Mouse (Mus musculus): ENCODE results near the gene Fignl2. TPM values are rescaled to one million over a fixed set of nuclear protein-coding genes. Genes with fewer than 3 reads are reported as not detected.

The Fignl2 gene
- polyA plus RNA-seq, 1 experiment from 2014 or later: 0.52 TPM

DNA sequence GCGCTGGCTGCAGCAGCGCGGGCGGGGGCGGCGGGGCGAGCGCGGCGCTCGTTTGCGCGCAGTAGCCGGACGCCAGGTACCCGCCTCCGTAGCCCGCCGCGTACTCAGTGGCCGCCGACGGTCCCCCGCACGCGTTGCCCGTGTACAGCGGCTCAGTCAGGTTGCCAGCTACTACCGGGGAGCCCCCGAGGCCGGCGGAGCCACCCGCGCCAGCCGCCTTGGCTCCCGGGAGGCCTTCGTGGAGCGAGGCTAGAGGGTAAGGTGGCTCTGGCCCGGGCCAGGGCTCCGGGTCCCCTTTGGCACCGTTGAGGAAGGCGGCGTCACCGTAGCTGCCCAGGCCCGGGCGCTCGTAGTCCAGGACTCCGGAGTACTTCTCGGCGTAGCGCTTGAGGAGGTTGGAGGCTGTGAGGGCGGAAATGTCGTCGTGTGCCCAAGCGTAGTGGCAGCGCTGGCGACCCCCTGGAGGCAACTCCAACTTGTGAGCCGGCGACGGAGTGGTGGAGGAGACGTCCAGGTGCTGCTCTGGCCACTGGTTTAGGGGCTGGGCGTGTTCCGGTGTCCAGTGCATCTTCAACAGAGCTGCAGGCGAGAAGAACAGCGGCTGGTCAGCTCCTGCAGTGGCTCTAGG, 24.4 kb downstream of the Fignl2 start:
- Histone ChIP-seq H3K4me3 (ENCODE audit: low read depth, low read length) (peak overlapping the region; percentile 31), H3K27me3 (ENCODE audit: control insufficient read depth, insufficient read depth, low read length) (peaks cover 43% of the 10 kb centered on the region), H3K36me3 (ENCODE audit: control insufficient read depth, insufficient read depth, low read length) (no peaks in the 10 kb centered on the region), H3K27ac (ENCODE audit: low read depth, low read length) (no peak overlapping the region), H3K9me3 (ENCODE audit: control insufficient read depth, low read length) (no peaks in the 10 kb centered on the region), H3K4me1 (replicated peaks; ENCODE audit: control insufficient read depth, insufficient read depth, low read length) (peaks cover 15% of the 10 kb centered on the region; the same call in 1 of the 2 replicates), H3K9ac (ENCODE audit: low read length) (peak overlapping the region; percentile 35), H3K4me2 (ENCODE audit: low read depth, low read length, severe bottlenecking) (peak overlapping the region; percentile 53)
- no peak for ATAC-seq (replicated peaks; ENCODE audit: low FRiP score)
- DNase-seq (ENCODE audit: low spot score): peak; percentile 70
- 8% methylated on average over 44 of the region's 65 CpGs for WGBS

DNA sequence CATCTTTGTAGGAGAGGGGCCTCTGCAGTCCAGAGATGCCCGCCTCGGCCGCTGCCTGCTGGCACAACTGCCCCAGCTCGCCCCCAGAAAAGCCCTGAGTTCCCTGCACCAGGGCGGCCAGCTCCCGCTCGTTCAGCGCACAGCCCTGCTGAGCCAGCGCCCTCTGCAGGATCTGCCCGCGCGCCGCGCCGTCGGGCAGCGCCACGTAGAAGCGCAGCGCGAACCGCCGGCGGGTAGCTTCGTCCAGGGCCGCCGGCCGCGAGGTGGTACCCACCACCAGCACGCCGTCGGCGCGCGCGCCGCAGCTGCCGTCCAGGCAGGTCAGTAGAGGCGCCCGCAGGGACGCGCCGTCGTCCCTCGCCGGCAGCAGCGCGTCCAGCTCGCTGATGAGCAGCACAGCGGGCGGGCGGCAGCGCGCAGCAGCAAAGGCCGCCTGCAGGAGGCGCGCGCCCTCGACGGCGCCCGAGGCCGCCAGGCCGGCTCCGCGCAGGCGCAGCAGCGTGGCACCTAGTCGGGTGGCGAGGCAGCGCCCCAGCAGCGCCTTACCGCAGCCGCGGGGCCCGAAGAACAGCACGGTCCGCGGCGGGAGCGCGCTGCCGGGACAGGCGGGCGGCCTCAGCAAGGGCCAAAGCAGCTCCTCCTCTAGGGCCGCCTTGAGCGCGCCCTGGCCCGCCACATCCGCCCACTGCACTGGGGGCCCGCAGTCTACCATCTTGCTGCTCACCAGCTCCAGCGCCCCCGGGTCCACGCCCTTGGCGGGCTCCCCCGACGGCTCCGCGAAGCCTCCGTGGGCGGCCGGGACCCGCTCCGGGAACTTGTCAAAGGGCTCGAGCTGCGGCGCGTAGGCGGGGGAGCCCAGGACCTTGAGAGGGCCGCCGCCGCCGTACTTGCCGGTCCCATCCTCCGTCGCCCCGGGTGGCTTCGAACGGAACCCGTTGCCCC, 25.5 kb downstream of the Fignl2 start:
- no peak overlapping the region for H3K27ac ChIP-seq (ENCODE audit: low read depth, low read length)
- peak; percentile 19; the same call in 1 of the 2 replicates for ATAC-seq (replicated peaks; ENCODE audit: low FRiP score)

DNA sequence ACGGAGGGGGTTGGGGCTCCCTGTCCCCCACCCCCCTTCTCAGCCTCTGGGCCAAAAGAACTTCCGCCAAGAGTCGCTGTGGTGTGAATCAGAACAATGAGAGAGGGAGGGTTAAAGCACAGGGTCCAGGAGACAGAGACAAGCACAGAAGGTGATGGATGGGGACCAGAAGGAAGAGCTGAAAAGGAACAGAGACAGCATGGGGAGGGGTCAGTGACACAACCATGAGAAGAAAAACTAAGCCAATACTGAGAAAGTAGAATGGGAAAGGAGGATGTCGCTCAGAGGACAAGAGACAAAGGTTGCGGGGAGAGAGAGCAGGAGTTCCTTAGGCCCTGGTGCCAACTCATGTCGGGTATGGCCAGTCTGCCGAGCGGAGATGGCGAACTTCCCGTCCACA, 26.5 kb downstream of the Fignl2 start:
- Histone ChIP-seq H3K27ac (ENCODE audit: low read depth, low read length) (no peak overlapping the region), H3K4me3 (ENCODE audit: low read depth, low read length) (no peak overlapping the region), H3K27me3 (ENCODE audit: control insufficient read depth, insufficient read depth, low read length) (peaks cover 58% of the 10 kb centered on the region), H3K36me3 (ENCODE audit: control insufficient read depth, insufficient read depth, low read length) (no peaks in the 10 kb centered on the region), H3K4me1 (replicated peaks; ENCODE audit: control insufficient read depth, insufficient read depth, low read length) (peaks cover 19% of the 10 kb centered on the region), H3K9ac (ENCODE audit: low read length) (no peak overlapping the region), H3K9me3 (ENCODE audit: control insufficient read depth, low read length) (no peaks in the 10 kb centered on the region), H3K4me2 (ENCODE audit: low read depth, low read length, severe bottlenecking) (no peak overlapping the region)
- DNase-seq (ENCODE audit: low spot score) (no peak), ATAC-seq (replicated peaks; ENCODE audit: low FRiP score) (no peak)
- 50% methylated on average over 10 of the region's 10 CpGs for WGBS

More for the DNA sequence above, 25.5 kb downstream of the Fignl2 start:
- DNase-seq (ENCODE audit: low spot score): peak; percentile 74
- 13% methylated on average over 108 of the region's 120 CpGs for WGBS
- peak overlapping the region; percentile 53 for H3K4me2 ChIP-seq (ENCODE audit: low read depth, low read length, severe bottlenecking)
- H3K4me1 ChIP-seq (replicated peaks; ENCODE audit: control insufficient read depth, insufficient read depth, low read length): peaks cover 15% of the 10 kb centered on the region; the same call in 1 of the 2 replicates
- no peak overlapping the region for H3K9ac ChIP-seq (ENCODE audit: low read length)
- H3K9me3 ChIP-seq (ENCODE audit: control insufficient read depth, low read length): no peaks in the 10 kb centered on the region
- peaks cover 50% of the 10 kb centered on the region for H3K27me3 ChIP-seq (ENCODE audit: control insufficient read depth, insufficient read depth, low read length)
- H3K4me3 ChIP-seq (ENCODE audit: low read depth, low read length): peak overlapping the region; percentile 31
- H3K36me3 ChIP-seq (ENCODE audit: control insufficient read depth, insufficient read depth, low read length): no peaks in the 10 kb centered on the region

DNA sequence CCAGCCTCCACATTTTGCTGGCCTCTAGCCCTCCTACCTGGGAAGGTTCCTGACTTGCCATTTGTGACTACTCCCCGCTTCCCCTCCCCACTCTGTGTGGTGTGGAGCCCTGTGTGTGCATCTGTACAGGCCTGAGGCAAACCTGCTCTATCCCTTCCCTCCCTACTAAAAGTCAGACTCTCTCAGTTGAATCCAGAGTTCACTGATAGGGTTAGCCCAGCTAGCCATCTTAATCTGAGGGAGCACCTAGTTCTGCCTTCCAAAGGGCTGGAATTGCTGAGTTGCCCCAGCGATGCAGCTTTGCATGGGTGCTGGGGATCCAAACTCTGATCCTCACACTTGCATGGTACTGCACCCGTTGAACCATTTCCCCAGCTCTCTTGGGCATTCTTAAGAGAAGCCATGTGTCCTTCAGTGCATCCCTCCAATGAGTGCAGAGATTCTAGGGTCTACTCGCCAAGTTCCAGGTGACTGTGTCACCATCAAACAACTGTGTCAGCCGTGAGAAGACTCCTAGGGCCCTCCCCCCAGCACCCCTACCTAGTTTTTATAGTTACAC, 29.9 kb downstream of the Fignl2 start:
- H3K4me3 ChIP-seq (ENCODE audit: low read depth, low read length): no peak overlapping the region
- peaks cover 62% of the 10 kb centered on the region for H3K27me3 ChIP-seq (ENCODE audit: control insufficient read depth, insufficient read depth, low read length)
- H3K9ac ChIP-seq (ENCODE audit: low read length): no peak overlapping the region
- H3K4me2 ChIP-seq (ENCODE audit: low read depth, low read length, severe bottlenecking): no peak overlapping the region
- no peak overlapping the region for H3K27ac ChIP-seq (ENCODE audit: low read depth, low read length)
- no peak for ATAC-seq (replicated peaks; ENCODE audit: low FRiP score)
- H3K36me3 ChIP-seq (ENCODE audit: control insufficient read depth, insufficient read depth, low read length): no peaks in the 10 kb centered on the region
- H3K9me3 ChIP-seq (ENCODE audit: control insufficient read depth, low read length): no peaks in the 10 kb centered on the region
- 45% methylated on average over 5 of the region's 5 CpGs for WGBS
- no peak for DNase-seq (ENCODE audit: low spot score)
- peaks cover 21% of the 10 kb centered on the region for H3K4me1 ChIP-seq (replicated peaks; ENCODE audit: control insufficient read depth, insufficient read depth, low read length)

DNA sequence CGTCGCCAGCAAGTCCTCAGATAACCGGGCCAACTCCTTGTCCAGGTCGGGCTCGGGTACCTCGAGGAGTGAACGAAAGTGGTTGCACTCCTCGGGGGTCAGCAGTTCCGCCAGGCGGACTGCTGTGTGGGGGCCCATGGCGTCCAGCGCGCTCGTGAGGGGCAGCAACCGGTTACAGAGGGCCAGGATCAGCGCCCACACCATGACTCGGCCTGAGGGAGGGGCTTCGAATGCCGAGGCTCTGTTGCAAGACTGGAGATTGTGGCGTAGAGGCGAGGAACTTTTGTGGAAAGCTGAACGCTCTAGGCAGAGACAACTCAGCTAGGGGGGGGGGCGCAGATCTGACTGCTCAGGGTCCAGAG, 31.2 kb downstream of the Fignl2 start, which contains the start of gene Gm47841:
Gene Gm47841, minus strand, starts transcription at position 204 of the 362 bp plus-strand sequence.
- under 1% methylated on average over 23 of the region's 23 CpGs for WGBS
- no peaks in the 10 kb centered on the region for H3K9me3 ChIP-seq (ENCODE audit: control insufficient read depth, low read length)
- no peak for ATAC-seq (replicated peaks; ENCODE audit: low FRiP score)
- H3K4me3 ChIP-seq (ENCODE audit: low read depth, low read length): peak within 1 kb of the TSS; percentile 44
- no peak for DNase-seq (ENCODE audit: low spot score)
- peak within 1 kb of the TSS; percentile 56 for H3K9ac ChIP-seq (ENCODE audit: low read length)
- peak within 1 kb of the TSS; percentile 95 for H3K4me2 ChIP-seq (ENCODE audit: low read depth, low read length, severe bottlenecking)
- no peak within 1 kb of the TSS for H3K27ac ChIP-seq (ENCODE audit: low read depth, low read length)
- no peaks in the 10 kb centered on the region for H3K36me3 ChIP-seq (ENCODE audit: control insufficient read depth, insufficient read depth, low read length)
- peaks cover 14% of the 10 kb centered on the region for H3K4me1 ChIP-seq (replicated peaks; ENCODE audit: control insufficient read depth, insufficient read depth, low read length)
- peaks cover 50% of the 10 kb centered on the region for H3K27me3 ChIP-seq (ENCODE audit: control insufficient read depth, insufficient read depth, low read length)

DNA sequence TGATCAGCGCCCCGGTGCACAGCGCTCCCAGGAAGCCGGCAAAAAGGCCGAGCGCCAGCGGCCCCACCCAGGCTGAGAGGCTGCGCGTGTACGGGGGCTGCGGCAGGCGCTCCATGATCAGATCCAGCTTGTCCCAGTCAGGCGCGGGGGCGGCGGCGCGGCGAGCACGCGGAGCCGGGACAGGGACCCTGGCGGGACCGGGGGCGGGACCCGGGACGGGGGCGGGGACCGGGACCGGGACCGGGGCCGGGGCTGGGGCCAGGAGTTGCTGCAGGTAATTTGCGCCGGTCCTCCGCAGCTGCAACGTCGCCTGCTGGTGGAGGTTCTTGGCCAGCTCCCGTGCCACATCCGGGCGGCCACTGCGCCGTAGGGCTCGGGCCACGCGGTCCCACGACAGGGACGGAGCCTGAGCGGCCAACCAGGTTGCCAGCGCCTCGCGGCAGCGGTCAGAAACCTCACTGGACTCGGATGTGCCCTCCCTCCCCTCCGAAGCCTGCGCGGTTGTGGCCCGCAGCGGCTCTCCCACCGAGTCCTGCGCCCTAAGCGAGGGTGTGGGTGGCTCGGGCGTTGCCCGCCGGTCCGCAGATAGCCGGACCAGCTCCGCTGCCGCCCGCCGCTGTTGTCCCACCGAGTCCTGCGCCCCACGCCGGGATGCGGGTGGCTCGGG, 31.7 kb downstream of the Fignl2 start:
- WGBS: under 1% methylated on average over 76 of the region's 77 CpGs
- peaks cover 14% of the 10 kb centered on the region for H3K4me1 ChIP-seq (replicated peaks; ENCODE audit: control insufficient read depth, insufficient read depth, low read length)
- H3K4me2 ChIP-seq (ENCODE audit: low read depth, low read length, severe bottlenecking): peak overlapping the region; percentile 95
- peak overlapping the region; percentile 44 for H3K4me3 ChIP-seq (ENCODE audit: low read depth, low read length)
- peaks cover 45% of the 10 kb centered on the region for H3K27me3 ChIP-seq (ENCODE audit: control insufficient read depth, insufficient read depth, low read length)
- H3K27ac ChIP-seq (ENCODE audit: low read depth, low read length): no peak overlapping the region
- H3K9me3 ChIP-seq (ENCODE audit: control insufficient read depth, low read length): no peaks in the 10 kb centered on the region
- peak overlapping the region; percentile 56 for H3K9ac ChIP-seq (ENCODE audit: low read length)
- no peaks in the 10 kb centered on the region for H3K36me3 ChIP-seq (ENCODE audit: control insufficient read depth, insufficient read depth, low read length)
- DNase-seq (ENCODE audit: low spot score) (peak; percentile 80), ATAC-seq (replicated peaks; ENCODE audit: low FRiP score) (peak; percentile 43; the same call in 1 of the 2 replicates)

DNA sequence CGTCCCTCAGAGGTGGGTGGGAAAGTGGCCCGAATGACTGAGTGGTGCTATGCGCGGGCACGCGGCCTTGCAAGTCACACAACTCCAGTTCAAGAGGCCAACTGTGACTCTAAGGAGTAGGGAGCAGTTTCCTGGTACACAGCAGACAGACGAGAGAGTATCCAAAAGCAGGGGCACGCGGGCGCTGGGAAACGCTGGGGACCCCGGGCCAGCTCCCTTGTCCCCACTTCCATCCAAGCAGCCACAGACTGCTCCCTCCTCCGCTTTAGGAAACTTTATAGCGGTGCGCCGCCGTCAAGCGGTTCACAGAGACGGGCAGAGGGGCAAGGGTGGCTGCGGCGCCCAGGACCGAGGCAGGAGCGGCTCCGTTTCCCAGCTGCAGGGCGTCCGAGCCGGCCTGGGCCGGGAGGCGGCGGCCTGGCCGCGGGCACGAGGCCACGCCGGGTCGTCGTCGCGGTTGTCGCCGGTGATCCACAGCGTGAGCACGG, 32.3 kb downstream of the Fignl2 start:
- whole genome bisulfite sequencing: 1% methylated on average over 43 of the region's 43 CpGs
- H3K4me1 ChIP-seq (replicated peaks; ENCODE audit: control insufficient read depth, insufficient read depth, low read length): peaks cover 14% of the 10 kb centered on the region
- peaks cover 47% of the 10 kb centered on the region for H3K27me3 ChIP-seq (ENCODE audit: control insufficient read depth, insufficient read depth, low read length)
- no peaks in the 10 kb centered on the region for H3K9me3 ChIP-seq (ENCODE audit: control insufficient read depth, low read length)
- peak overlapping the region; percentile 56 for H3K9ac ChIP-seq (ENCODE audit: low read length)
- no peaks in the 10 kb centered on the region for H3K36me3 ChIP-seq (ENCODE audit: control insufficient read depth, insufficient read depth, low read length)
- peak overlapping the region; percentile 95 for H3K4me2 ChIP-seq (ENCODE audit: low read depth, low read length, severe bottlenecking)
- no peak overlapping the region for H3K27ac ChIP-seq (ENCODE audit: low read depth, low read length)
- ATAC-seq (replicated peaks; ENCODE audit: low FRiP score): no peak
- no peak for DNase-seq (ENCODE audit: low spot score)
- peak overlapping the region; percentile 44 for H3K4me3 ChIP-seq (ENCODE audit: low read depth, low read length)

DNA sequence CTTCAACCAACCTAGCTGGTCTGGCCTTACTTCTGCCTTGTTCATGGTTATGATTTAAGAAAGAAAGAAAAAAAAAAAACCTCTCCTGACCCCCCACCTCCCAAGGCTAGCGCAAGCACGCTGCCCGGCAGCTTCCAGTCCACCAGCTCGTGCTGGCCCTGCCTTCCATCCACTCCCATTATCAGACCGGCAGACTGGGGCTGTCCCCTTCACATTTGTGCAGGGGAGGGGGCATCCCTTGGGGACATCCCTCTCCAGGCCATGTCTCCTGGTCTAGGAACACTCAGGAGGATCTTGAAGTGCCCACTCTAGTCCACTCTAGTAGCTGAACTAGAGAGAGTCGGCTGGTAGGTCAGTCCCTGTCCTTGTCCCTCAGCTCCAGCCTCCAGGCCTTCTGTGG, 33.8 kb downstream of the Fignl2 start:
- Histone ChIP-seq H3K4me3 (ENCODE audit: low read depth, low read length) (no peak overlapping the region), H3K36me3 (ENCODE audit: control insufficient read depth, insufficient read depth, low read length) (no peaks in the 10 kb centered on the region; the same call in 1 of the 2 replicates), H3K27me3 (ENCODE audit: control insufficient read depth, insufficient read depth, low read length) (peaks cover 50% of the 10 kb centered on the region), H3K9me3 (ENCODE audit: control insufficient read depth, low read length) (no peaks in the 10 kb centered on the region), H3K4me2 (ENCODE audit: low read depth, low read length, severe bottlenecking) (no peak overlapping the region), H3K4me1 (replicated peaks; ENCODE audit: control insufficient read depth, insufficient read depth, low read length) (peaks cover 14% of the 10 kb centered on the region), H3K9ac (ENCODE audit: low read length) (no peak overlapping the region), H3K27ac (ENCODE audit: low read depth, low read length) (no peak overlapping the region)
- no peak for DNase-seq (ENCODE audit: low spot score)
- 42% methylated on average over 6 of the region's 6 CpGs for WGBS
- no peak for ATAC-seq (replicated peaks; ENCODE audit: low FRiP score)

All from forebrain, embryonic 11.5 days (tissue).